Mouse (Mus musculus): Measurements from ENCODE around the gene Cela3b.
"Not testable (repeated sequence)": the region's sequence is repeated elsewhere in the genome, so short reads cannot be mapped to it uniquely, and the experiment has no call there.

Cela3b gene

GRCm38 (mm10) chr4:137417712-137418564 is 12.4 kb downstream of the Cela3b start:
- no peak for DNase-seq (ENCODE audit: low spot score in 2 of 2)

- DNase-seq (ENCODE audit: low spot score in 2 of 2) = no peak
These were observed 15.4 kb downstream of the Cela3b start for GRCm38 (mm10) chr4:137414936-137415335.

- DNase-seq (ENCODE audit: low spot score in 2 of 2) = not testable (repeated sequence)
These were observed 18.1 kb downstream of the Cela3b start for GRCm38 (mm10) chr4:137412185-137412709.

- no peak for DNase-seq (ENCODE audit: low spot score in 2 of 2)
These were observed 20.6 kb downstream of the Cela3b start, which contains the start of gene Cela3a for GRCm38 (mm10) chr4:137409691-137410090. Gene Cela3a, minus strand, starts transcription at chr4:137409791.

GRCm38 (mm10) chr4:137405571-137405970 is 24.8 kb downstream of the Cela3b start:
- no peak for DNase-seq (ENCODE audit: low spot score in 2 of 2)

- no peak for DNase-seq (ENCODE audit: low spot score in 2 of 2)
These were observed 33.5 kb downstream of the Cela3b start for GRCm38 (mm10) chr4:137396641-137397525.

- DNase-seq (ENCODE audit: low spot score in 2 of 2) = no peak
These were observed 36.8 kb downstream of the Cela3b start for GRCm38 (mm10) chr4:137393378-137394135.

- no peak for DNase-seq (ENCODE audit: low spot score in 2 of 2)
These were observed 37.5 kb downstream of the Cela3b start for GRCm38 (mm10) chr4:137392874-137393273.

GRCm38 (mm10) chr4:137391287-137391686 is 39.1 kb downstream of the Cela3b start:
- DNase-seq (ENCODE audit: low spot score in 2 of 2) = no peak

- DNase-seq (ENCODE audit: low spot score in 2 of 2) = no peak
These were observed 40.1 kb downstream of the Cela3b start for GRCm38 (mm10) chr4:137390196-137390595.

GRCm38 (mm10) chr4:137388983-137389382 is 41.4 kb downstream of the Cela3b start:
- DNase-seq (ENCODE audit: low spot score in 2 of 2) = peak in 1 of 2 experiments; percentile 50

- peak; percentile 78 to 88 for DNase-seq (ENCODE audit: low spot score in 2 of 2)
These were observed 42.1 kb downstream of the Cela3b start for GRCm38 (mm10) chr4:137388059-137388794.

GRCm38 (mm10) chr4:137387482-137388058 is 42.8 kb downstream of the Cela3b start:
- DNase-seq (ENCODE audit: low spot score in 2 of 2) = peak in 1 of 2 experiments; percentile 58

- no peak for DNase-seq (ENCODE audit: low spot score in 2 of 2)
These were observed 49.4 kb downstream of the Cela3b start for GRCm38 (mm10) chr4:137380702-137381605.

GRCm38 (mm10) chr4:137379713-137380255 is 50.6 kb downstream of the Cela3b start:
- DNase-seq (ENCODE audit: low spot score in 2 of 2) = no peak

GRCm38 (mm10) chr4:137379085-137379484 is 51.3 kb downstream of the Cela3b start:
- peak in 1 of 2 experiments; percentile 57 for DNase-seq (ENCODE audit: low spot score in 2 of 2)

GRCm38 (mm10) chr4:137377526-137378304 is 52.6 kb downstream of the Cela3b start:
- DNase-seq (ENCODE audit: low spot score in 2 of 2) = peak in 1 of 2 experiments; percentile 52

GRCm38 (mm10) chr4:137376778-137377177 is 53.6 kb downstream of the Cela3b start:
- DNase-seq (ENCODE audit: low spot score in 2 of 2) = peak in 1 of 2 experiments; percentile 48

Measured in spleen, postnatal 4 days (tissue).